Mouse (Mus musculus) c-Kit-positive CD71-positive TER-119-positive erythroid progenitor cells, embryonic 14.5 days (primary cell): ENCODE measurements at regions not wholly inside any gene's neighbourhood (a gene's known extent, or its start where the extent isn't known, plus 50 kb on each side); places are given as distances from the start of the nearest gene placed in this dataset.
A peak's percentile ranks its signal among the peaks of the same experiment; 100 is the strongest.

Experiments
- DNase-seq: peaks from one replicate; pipeline ENCODE4 v3.0.0-alpha.2; 2013; ENCODE audit warnings: low spot score

GRCm38 (mm10) chr15:36719241-36719640 is 288.3 kb downstream of the Zfp706 start:
- no peak for DNase-seq

GRCm38 (mm10) chr15:36717835-36718234 is 289.7 kb downstream of the Zfp706 start:
- no peak for DNase-seq

- no peak for DNase-seq
These were observed 290.9 kb downstream of the Zfp706 start for GRCm38 (mm10) chr15:36716686-36717038.

GRCm38 (mm10) chr15:36715745-36716685 is 291.6 kb downstream of the Zfp706 start:
- DNase-seq = peak; percentile 71

- no peak for DNase-seq
These were observed 292.4 kb downstream of the Zfp706 start for GRCm38 (mm10) chr15:36715159-36715558.

GRCm38 (mm10) chr15:36709788-36710187 is 297.8 kb downstream of the Zfp706 start:
- no peak for DNase-seq

- peak; percentile 84 for DNase-seq
These were observed 299.1 kb downstream of the Zfp706 start for GRCm38 (mm10) chr15:36708471-36708870.

- no peak for DNase-seq
These were observed 301.6 kb downstream of the Zfp706 start for GRCm38 (mm10) chr15:36705990-36706389.

GRCm38 (mm10) chr15:36705391-36705790 is 302.2 kb downstream of the Zfp706 start:
- no peak for DNase-seq

GRCm38 (mm10) chr15:36701846-36702245 is 305.7 kb downstream of the Zfp706 start:
- DNase-seq = no peak

- DNase-seq = no peak
These were observed 307.4 kb downstream of the Zfp706 start for GRCm38 (mm10) chr15:36700196-36700595.

GRCm38 (mm10) chr15:36695199-36696129 is 312.1 kb downstream of the Zfp706 start:
- DNase-seq = no peak

GRCm38 (mm10) chr15:36691002-36691652 is 316.4 kb downstream of the Zfp706 start:
- DNase-seq = no peak

- no peak for DNase-seq
These were observed 317.7 kb downstream of the Zfp706 start for GRCm38 (mm10) chr15:36689881-36690280.

GRCm38 (mm10) chr15:36689301-36689700 is 318.3 kb downstream of the Zfp706 start:
- DNase-seq = peak; percentile 17

- DNase-seq = peak; percentile 38
These were observed 319.4 kb downstream of the Zfp706 start for GRCm38 (mm10) chr15:36688051-36688754.

- no peak for DNase-seq
These were observed 322.9 kb downstream of the Zfp706 start for GRCm38 (mm10) chr15:36684684-36685083.

GRCm38 (mm10) chr15:36682832-36683231 is 324.7 kb downstream of the Zfp706 start:
- DNase-seq = no peak

- no peak for DNase-seq
These were observed 325.4 kb downstream of the Zfp706 start for GRCm38 (mm10) chr15:36682159-36682558.

- no peak for DNase-seq
These were observed 327.0 kb downstream of the Zfp706 start for GRCm38 (mm10) chr15:36680361-36681140.

GRCm38 (mm10) chr15:36679577-36679976 is 328.0 kb downstream of the Zfp706 start:
- no peak for DNase-seq
